In the genomic region with DNA sequence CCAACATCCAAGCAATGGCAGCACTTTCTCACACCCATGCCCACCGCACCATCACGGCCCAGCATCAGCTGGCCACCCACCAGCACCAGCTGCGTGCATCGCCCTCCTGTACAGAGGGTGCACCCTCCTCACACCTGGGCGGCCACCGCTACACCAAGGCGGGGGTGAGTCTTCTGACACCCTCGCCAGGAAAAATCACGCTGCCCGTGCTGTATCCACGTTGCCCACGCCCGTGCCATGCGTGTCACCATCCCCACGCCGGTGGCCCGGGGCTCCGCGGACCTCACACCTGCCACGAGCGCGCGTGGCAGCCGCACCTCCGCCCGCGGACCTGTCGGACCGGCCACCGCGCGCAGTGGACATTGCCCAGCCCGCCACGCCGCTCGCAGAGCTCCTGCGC, we compare ENCODE assay signal across 8 mouse cellular contexts. TPM values are rescaled to one million over a fixed set of nuclear protein-coding genes. Genes with fewer than 3 reads are reported as not detected.
DNase-seq lines count a peak whose midpoint lies in the region; ATAC-seq lines count a peak whose summit lies in the region.

No protein-coding gene starts in this region.

- peaks cover 9% of the 10 kb centered on the region; the same call in 1 of the 2 replicates for H3K27me3 ChIP-seq in embryonic facial prominence, embryonic 12.5 days
- no peaks in the 10 kb centered on the region for H3K27me3 ChIP-seq in hindbrain, embryonic 14.5 days (ENCODE audit: control insufficient read depth, insufficient read depth, low read length)
- H3K27me3 ChIP-seq in midbrain, embryonic 16.5 days (ENCODE audit: control insufficient read depth, insufficient read depth, low read depth, low read length): 0 out of 2 replicates have a peak, but pooled peaks cover 3% of the 10 kb centered on the region

- H3K4me2 ChIP-seq in embryonic facial prominence, embryonic 12.5 days (replicated peaks): peak overlapping the region; percentile 99
- peak overlapping the region; percentile 88 for H3K4me2 ChIP-seq in hindbrain, embryonic 14.5 days (replicated peaks)
- peak overlapping the region; percentile 61 for H3K4me2 ChIP-seq in midbrain, embryonic 16.5 days (ENCODE audit: low read length)

- H3K27ac ChIP-seq in embryonic facial prominence, embryonic 12.5 days: no peak overlapping the region
- no peak overlapping the region for H3K27ac ChIP-seq in hindbrain, embryonic 14.5 days
- H3K27ac ChIP-seq in midbrain, embryonic 16.5 days (ENCODE audit: low read length): no peak overlapping the region

- H3K9me3 ChIP-seq in embryonic facial prominence, embryonic 12.5 days: no peaks in the 10 kb centered on the region
- H3K9me3 ChIP-seq in hindbrain, embryonic 14.5 days (ENCODE audit: control insufficient read depth, low read length): no peaks in the 10 kb centered on the region
- no peaks in the 10 kb centered on the region for H3K9me3 ChIP-seq in midbrain, embryonic 16.5 days (replicated peaks; ENCODE audit: control insufficient read depth, low read length, poor library complexity, severe bottlenecking)

- peak overlapping the region; percentile 82 for H3K9ac ChIP-seq in embryonic facial prominence, embryonic 12.5 days
- H3K9ac ChIP-seq in hindbrain, embryonic 14.5 days: peak overlapping the region; percentile 91
- H3K9ac ChIP-seq in midbrain, embryonic 16.5 days (ENCODE audit: low read depth, low read length): peak overlapping the region; percentile 87

- peaks cover 11% of the 10 kb centered on the region; the same call in 1 of the 2 replicates for H3K4me1 ChIP-seq in embryonic facial prominence, embryonic 12.5 days
- peaks cover 22% of the 10 kb centered on the region for H3K4me1 ChIP-seq in hindbrain, embryonic 14.5 days (replicated peaks; ENCODE audit: control insufficient read depth, insufficient read depth, low read length)
- peaks cover 15% of the 10 kb centered on the region for H3K4me1 ChIP-seq in midbrain, embryonic 16.5 days (ENCODE audit: control insufficient read depth, insufficient read depth, low read length)

- WGBS in embryonic facial prominence, embryonic 12.5 days: 8% methylated on average over 37 of the region's 37 CpGs
- 6% methylated on average over 35 of the region's 37 CpGs for WGBS in hindbrain, embryonic 14.5 days
- WGBS in midbrain, embryonic 16.5 days: 4% methylated on average over 29 of the region's 37 CpGs

- peak overlapping the region; percentile 79 for H3K4me3 ChIP-seq in embryonic facial prominence, embryonic 12.5 days
- peak overlapping the region; percentile 89 for H3K4me3 ChIP-seq in hindbrain, embryonic 14.5 days (replicated peaks; ENCODE audit: low read length)
- H3K4me3 ChIP-seq in midbrain, embryonic 16.5 days (ENCODE audit: low read depth, low read length): peak overlapping the region; percentile 69

- ATAC-seq in embryonic facial prominence, embryonic 12.5 days (ENCODE audit: insufficient number of reproducible peaks, insufficient read depth, low FRiP score, low TSS enrichment): no peak
- ATAC-seq in hindbrain, embryonic 14.5 days (ENCODE audit: low FRiP score): peak; percentile 68
- ATAC-seq in midbrain, embryonic 16.5 days: peak; percentile 83

- DNase-seq in kidney, postnatal 10 days: peak; percentile 32
- no peak for DNase-seq in kidney, postnatal 36 days
- no peak for DNase-seq in hindbrain, embryonic 14.5 days (ENCODE audit: low spot score)
- no peak for DNase-seq in MN1 (ENCODE audit: low spot score)
- DNase-seq in urinary bladder, adult 2 months (ENCODE audit: low spot score): no peak
- no peak for DNase-seq in layer of hippocampus, postnatal 36 days

- no peaks in the 10 kb centered on the region for H3K36me3 ChIP-seq in embryonic facial prominence, embryonic 12.5 days
- no peaks in the 10 kb centered on the region for H3K36me3 ChIP-seq in hindbrain, embryonic 14.5 days (replicated peaks; ENCODE audit: control insufficient read depth, insufficient read depth)
- H3K36me3 ChIP-seq in midbrain, embryonic 16.5 days (ENCODE audit: control insufficient read depth, insufficient read depth, low read length): no peaks in the 10 kb centered on the region

RNA-seq across cellular contexts. Expression of a gene that starts 0.3 kb away (rescaled TPM):
- polyA plus RNA-seq in embryonic facial prominence, embryonic 12.5 days (2016; fragmentation: Nextera tagmentation; extraction: Ambion mirVana): 3.0 and 3.1 TPM in 2 replicates
- 9.9 and 10.2 TPM in 2 replicates for polyA plus RNA-seq in hindbrain, embryonic 14.5 days (2014; fragmentation: Nextera tagmentation; extraction: Ambion mirVana)
- polyA plus RNA-seq in midbrain, embryonic 16.5 days (2015; fragmentation: Nextera tagmentation; extraction: Ambion mirVana): 11.8 and 14.1 TPM in 2 replicates
- 5.5 and 6.4 TPM in 2 replicates for polyA plus RNA-seq in urinary bladder, adult 2 months (2012; rRNA removed)
- total RNA-seq in layer of hippocampus, postnatal 36 days (2021): 100 to 1,000 TPM; 122 to 123 TPM
